Mouse (Mus musculus) pancreas, adult 10 weeks (tissue): Measurements from ENCODE around the gene Pcsk5. TPM values are rescaled to one million over a fixed set of nuclear protein-coding genes. Genes with fewer than 3 reads are reported as not detected.

ENCODE experiments used
- polyA plus RNA-seq: library from polyadenylated mRNA; stranded (reverse); fragments of 350-450 nt; fragmentation: Illumina TruSeq; extraction: RNeasy Lipid Tissue Mini Kit (QIAGEN cat#74804); gene quantifications from one replicate; pipeline ENCODE4 v1.2.3, GENCODE M21; 2015; ENCODE audit warnings: low read depth, low replicate concordance; ENCODE audit not compliant: insufficient read depth

Pcsk5 gene
- 1.1 TPM for polyA plus RNA-seq

GRCm38 (mm10) chr19:17837471-17837859 is at the start of gene Pcsk5:
Gene Pcsk5, minus strand, starts transcription at chr19:17837632.

DNA sequence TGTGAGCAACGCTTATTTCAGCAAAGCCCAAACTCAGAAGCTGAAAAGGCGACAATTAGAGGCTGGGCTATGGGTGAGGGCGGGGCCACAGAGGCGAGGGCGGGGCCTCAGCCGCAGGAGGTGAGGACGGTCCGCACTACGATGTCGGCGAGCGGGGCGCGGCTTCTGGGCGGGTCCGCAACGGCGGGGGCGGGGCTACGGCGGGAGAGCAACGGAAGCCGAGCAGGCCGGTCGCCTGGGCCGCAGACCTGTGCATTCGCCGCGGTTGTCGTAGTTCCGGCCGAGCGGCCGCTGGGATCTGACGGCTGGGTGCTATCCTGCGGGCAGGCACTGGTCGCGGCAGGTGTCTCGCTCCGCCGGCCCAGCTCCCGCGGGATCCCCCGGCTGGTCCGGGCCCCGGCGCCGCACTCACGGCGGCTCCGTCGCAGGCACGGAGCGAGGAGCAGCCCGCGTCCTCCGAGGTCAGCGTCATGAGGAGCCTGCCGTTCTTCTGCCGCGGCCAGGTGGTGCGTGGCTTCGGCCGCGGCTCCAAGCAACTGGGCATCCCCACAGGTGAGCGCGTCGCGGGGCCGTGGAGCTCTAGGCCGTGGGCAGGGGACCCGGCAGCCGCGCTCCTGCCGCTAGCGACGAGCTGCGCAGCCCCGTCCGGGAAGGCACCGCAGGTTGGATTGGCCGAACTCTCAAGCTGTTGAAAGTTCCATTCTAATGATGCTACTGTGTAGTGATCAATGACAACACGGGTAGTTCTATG is 443.4 kb downstream of the Pcsk5 start, which contains the start of gene Rfk:
Gene Rfk (plus strand): TSS at position 203 of the 751 bp plus-strand sequence.

